Mouse (Mus musculus) common myeloid progenitor, adult 5-6 weeks (primary cell): ENCODE measurements around the gene Fkbp4. TPM values are rescaled to one million over a fixed set of nuclear protein-coding genes. Genes with fewer than 3 reads are reported as not detected.

Source experiments
- ATAC-seq: replicated peaks from 2 replicates; pipeline ENCODE4 v1.8.0; 2016; ENCODE audit warnings: low read depth, mild to moderate bottlenecking, moderate TSS enrichment, inconsistent platforms; ENCODE audit not compliant: poor library complexity, severe bottlenecking
- total RNA-seq: library from RNA; stranded (forward); fragments of 200-1000, 187-1606 nt; gene quantifications from 2 replicates; pipeline ENCODE4 v1.2.3, GENCODE M21; 2017

Gene Fkbp4
- total RNA-seq = 331 and 387 TPM in 2 replicates

- peak; percentile 73 for ATAC-seq
These were observed at the start of gene Fkbp4 for GRCm38 (mm10) chr6:128438317-128438870. TSS of gene Fkbp4 (minus strand) at chr6:128438677.

DNA sequence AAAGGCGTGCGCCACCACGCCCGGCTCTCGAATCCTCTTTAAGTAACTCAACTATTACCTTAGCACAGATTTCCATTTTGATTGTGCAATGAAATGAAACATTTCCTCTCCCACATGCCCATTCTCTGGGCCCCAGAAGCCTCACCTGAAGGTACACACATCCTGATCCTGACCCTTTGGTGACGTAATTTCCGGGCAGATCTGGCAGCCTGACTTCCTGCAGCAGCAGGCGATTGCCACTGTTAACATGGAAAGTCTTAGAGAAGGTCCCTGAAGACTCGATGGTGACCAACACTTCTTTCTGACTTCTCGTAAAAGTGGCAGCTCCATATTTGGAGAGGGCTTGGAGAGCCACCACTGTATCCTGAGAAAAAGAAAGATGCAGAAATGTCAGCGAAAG is 49.3 kb upstream of the Fkbp4 start:
- no peak for ATAC-seq

DNA sequence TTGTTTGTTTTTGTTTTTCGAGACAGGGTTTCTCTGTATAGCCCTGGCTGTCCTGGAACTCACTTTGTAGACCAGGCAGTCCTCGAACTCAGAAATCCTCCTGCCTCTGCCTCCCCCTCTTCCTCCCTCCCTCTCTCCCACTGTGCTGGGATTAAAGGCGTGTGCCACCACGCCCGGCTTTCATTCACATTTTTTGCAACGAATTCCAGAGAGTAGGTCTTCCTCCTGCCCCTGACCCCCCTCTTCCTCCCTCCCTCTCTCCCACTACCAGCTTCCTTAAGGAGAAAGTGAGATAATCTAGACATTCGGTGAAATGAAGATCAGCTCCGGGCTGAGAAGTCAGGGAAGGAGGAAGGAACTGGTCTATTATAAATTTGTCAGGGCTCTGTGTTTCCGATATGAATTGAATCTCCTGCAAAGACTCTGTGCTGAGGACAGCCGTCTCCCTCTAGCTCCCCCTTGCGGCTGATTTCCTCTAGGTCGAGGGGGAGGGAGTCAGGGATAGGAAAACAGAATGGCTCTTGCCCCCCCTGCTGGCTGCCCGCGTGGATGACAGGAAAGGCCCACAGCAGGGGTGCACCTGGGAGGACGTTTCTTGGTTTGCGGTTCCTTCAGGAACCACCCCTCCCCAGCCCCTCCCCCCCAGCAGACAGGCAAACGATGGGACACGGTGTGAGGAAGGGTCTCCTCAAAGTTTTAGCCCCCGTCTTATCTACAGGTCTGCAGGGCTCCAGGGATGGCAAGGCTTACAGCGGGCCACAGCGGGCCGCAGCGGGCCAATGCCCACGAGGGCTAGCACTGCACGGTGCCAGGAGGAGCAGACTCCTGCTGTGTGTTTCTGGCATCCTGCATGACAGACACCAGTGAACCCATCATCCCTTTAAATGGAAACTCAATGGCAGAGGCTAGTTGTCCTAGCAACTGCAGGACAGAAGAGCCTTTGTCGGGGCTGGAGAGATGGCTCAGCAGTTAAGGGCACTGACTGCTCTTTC is 41.3 kb upstream of the Fkbp4 start:
- ATAC-seq = peak; percentile 100

- no peak for ATAC-seq
These were observed 39.0 kb upstream of the Fkbp4 start for GRCm38 (mm10) chr6:128477495-128477894.

DNA sequence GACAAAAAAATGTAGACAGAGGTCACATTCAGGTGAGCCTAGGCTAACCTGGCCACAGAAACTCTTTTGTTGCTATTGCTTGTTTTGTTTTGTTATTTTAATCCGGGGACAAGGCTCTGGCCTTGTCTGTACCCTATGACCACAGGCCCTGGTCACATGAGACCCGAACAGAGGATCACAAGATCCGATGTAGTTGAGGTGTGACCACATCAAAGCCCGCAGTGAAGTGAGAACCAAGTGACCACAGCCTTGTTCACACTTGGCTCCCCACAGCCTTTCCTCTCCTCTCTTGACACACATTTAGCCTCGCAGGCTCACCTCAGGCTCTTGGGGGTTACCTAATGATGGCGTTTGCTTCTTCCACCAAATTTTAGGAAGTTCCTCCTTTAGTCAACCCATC is 35.6 kb upstream of the Fkbp4 start:
- no peak for ATAC-seq

DNA sequence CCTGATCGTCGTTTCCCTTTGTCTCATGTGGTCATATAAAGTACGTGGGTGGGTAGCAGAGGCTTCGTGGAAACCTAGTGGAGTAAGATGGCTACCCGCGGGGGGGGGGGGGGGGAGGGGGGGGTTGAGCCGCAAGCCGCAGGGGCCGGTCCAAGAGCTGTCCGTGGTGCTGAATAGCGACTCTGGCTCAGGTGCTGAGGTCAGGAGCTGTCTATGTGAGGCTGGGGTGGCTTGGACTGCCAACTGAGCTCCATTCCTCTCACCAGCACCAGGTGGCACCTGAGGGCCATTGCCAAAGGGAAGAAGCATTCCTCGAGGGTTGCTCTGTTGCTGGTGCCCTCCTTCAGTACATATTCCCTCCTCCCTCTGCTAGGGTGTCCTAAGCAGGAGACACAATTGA is 31.0 kb upstream of the Fkbp4 start:
- ATAC-seq = peak; percentile 88

GRCm38 (mm10) chr6:128467298-128467697 is 28.8 kb upstream of the Fkbp4 start:
- no peak for ATAC-seq

DNA sequence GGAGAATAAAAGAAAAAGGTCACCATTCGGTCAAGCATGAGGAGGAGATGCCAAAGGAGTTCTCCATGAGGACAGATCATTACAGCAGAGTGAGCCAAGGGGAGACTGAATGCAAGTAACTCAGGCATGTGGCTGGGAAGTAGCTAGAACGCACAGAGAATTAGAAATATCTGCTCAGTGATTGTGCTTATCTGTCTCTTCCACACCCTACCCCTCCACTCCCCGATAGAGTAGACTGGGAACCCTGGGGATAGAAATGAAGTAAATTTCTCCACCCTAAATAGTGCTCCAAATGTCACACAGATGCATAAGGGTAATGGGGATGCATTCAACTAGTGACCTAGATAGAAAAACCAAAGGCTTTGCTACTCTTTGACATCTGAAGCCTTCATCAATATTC is 28.1 kb upstream of the Fkbp4 start:
- no peak; the same call in 1 of the 2 replicates for ATAC-seq

- ATAC-seq = no peak
These were observed 27.6 kb upstream of the Fkbp4 start for GRCm38 (mm10) chr6:128466043-128466442.

GRCm38 (mm10) chr6:128464996-128465395 is 26.5 kb upstream of the Fkbp4 start:
- no peak for ATAC-seq

GRCm38 (mm10) chr6:128461606-128462005 is 23.1 kb upstream of the Fkbp4 start:
- ATAC-seq = no peak

- ATAC-seq = no peak
These were observed 22.4 kb upstream of the Fkbp4 start for GRCm38 (mm10) chr6:128460729-128461503.

DNA sequence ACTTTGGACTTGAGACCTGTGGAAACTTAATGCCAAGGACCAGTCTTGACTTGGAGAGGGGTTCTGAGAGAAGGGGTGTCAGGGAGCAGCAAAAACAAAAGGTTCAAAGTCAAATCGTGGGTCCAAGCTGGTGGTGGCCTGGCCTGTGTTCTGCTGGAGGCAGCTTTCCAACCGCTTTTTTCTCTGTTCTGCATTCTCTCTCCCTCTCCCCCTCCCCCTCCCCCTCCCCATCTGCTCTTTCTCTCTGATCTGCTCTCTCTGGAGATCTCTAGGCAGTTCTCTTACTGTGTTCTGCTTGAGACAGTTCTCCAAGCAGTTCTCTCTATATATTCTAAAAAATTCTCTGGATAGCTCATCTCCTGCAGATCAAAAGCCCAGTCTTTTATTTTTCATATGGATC is 21.8 kb upstream of the Fkbp4 start:
- ATAC-seq = no peak

- ATAC-seq = no peak
These were observed 18.7 kb upstream of the Fkbp4 start for GRCm38 (mm10) chr6:128457186-128457585.

- ATAC-seq = no peak
These were observed 17.5 kb upstream of the Fkbp4 start for GRCm38 (mm10) chr6:128455835-128456605.

- no peak for ATAC-seq
These were observed 8.6 kb upstream of the Fkbp4 start for GRCm38 (mm10) chr6:128447063-128447462.

DNA sequence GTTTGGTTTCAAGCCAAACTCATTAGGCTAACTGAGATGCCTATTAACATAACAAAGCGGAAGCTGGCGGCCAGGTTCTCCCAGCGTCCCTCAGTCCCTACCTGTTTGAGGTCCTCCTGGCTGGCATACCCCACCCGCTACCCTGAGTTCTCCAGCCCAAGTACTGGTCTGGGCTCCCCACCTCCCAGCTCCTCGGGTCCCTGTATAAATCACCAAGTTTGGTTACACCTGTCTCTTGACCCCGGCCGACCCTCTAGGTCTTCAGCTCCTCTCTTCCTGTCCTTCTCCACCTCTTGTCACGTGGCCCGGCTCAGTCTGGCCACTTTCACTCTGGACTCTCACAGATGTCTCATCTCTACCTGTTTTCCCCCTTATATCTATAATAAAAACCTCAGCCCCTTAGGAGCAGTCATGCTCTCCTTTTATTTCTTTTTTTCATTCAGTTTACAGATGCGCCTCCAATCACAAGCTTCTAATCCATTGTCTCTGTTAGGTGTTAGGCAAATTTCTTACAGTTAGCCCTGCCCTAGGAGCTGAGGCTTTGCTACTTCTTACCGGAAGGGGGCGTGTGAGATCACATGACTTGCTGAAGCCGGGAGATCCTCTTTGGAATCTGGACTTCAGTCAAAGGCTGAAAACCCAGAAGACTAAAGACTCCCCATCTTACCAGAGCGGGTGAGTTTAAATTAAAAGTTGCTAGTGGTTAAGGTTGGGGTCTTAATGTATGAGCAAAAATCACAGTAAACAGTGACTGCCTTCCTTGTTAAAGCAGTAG is 7.5 kb upstream of the Fkbp4 start:
- ATAC-seq = peak; percentile 88

- ATAC-seq = peak; percentile 11; the same call in 1 of the 2 replicates
These were observed 1.8 kb upstream of the Fkbp4 start for GRCm38 (mm10) chr6:128440238-128440637.

DNA sequence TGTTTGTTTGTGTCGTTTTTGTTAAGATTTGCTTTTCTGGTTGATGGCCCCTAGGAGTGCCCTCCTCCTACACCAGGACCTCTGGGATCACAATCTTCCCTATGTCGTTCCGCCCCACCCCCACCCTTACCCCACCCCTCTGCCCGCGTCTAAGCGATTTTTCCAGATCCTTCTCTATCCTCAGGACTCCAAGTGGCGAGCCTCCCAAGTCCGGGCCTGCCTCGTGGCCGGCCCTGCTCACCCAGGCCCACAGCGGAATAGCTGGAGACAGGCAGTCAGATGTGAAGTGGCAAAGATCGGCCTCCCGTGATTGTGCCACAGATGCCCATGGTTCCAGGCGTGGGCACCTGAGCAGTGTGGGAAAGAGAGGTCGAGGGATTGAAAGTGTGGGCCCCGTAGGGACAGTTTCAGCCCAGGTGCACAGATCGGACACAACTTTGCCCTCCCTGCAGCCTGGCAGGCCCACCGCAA is 429 bp upstream of the Fkbp4 start:
- no peak for ATAC-seq
